Mouse (Mus musculus): ENCODE results near the gene Nfkb1. TPM values are rescaled to one million over a fixed set of nuclear protein-coding genes. Genes with fewer than 3 reads are reported as not detected.
A peak's percentile ranks its signal among the peaks of the same experiment; 100 is the strongest.

Nfkb1 gene
- polyA plus RNA-seq, 3 experiments from 2014 or later = 95.7 to 123 (median 121) TPM

DNA sequence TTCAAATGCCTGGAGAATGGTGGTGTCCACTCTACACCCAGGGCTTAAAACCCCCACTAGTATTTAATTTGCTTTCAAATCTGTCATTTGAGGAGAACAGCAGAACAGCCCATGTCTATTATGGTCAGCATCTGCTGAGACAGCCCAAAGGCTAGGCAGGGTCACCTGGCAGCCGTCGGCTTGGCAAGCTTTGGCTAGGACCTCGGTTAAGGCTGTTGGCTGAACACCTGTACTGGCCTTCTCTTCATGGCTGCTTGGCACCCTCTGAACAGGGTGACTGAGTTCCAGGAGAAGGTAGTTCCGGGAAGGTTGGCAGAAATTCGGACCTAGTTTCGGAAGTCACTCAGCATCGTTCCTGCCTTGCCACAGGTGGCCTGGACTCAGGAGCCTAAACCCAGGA, 109.1 kb downstream of the Nfkb1 start:
- ATAC-seq = no peak

- no peak for ATAC-seq
Observed at GRCm38 (mm10) chr3:135581606-135582117, 109.7 kb downstream of the Nfkb1 start.

DNA sequence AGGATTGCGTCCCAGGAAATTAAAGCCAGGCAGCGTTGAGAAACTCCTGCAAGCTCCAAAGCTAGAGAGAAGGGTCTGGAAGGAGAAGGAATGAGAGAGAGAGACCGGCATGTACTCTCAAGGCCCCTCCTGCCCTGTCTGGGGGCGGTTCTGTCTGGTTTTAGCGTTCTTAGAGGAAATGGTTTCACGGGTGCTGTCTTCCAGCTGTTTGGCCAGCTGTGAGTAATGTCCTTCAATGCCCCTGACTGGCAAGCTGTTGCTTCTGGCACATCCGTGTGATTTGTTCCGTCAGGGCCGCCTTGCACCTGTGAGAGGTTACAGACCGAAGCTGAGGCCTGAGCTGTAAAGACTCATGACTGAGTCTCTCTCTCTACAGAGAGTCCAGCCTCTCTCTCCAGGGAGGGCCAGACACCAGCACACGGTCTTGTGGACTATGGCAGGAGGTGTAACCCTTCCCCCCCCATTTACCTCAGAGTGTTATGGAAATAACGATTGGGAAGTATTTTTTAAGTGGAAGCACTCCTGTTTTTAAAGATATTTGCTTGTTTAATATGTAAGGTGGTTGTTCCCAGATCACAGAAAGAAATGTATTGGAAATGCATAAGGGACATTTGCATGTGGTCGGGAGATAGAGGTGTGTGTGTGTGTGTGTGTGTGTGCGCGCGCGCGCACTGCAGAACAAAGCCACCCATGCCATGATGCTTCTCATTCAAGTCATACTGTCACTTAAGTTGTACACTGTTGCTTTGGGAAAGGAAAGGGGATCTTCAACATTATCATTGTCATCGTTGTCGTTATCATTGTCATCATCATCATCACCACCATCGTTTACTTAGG, 110.7 kb downstream of the Nfkb1 start:
- ATAC-seq = no peak

- peak; percentile 79 for ATAC-seq
Observed at GRCm38 (mm10) chr3:135579179-135579578, 112.2 kb downstream of the Nfkb1 start.

DNA sequence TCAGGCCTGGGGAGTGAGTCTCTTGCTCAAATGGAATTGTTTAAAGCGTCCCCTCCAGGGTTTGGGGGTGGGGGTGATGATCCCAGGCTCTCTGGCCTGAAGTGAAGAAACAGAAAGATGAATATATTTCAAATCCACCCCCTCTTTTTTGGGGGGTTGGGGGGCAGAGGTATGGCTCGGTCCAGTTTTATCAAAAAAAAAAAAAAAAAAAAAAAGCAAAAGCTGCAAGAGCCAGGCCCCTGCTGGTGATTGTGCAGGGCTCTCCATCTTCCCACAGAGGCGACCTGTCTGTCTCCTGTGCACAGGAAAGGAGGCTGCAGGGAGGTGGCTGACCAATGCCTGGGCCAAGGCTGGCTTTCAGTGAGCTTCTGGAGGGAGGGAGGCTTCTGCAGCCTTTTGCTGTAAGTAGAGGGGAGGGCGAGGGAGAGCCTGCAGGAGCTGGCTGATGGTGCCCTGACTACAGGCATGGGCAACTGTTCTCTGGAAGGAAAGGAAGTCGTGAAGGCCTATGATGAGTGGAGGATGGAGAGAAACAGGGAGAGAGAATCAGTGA, 112.7 kb downstream of the Nfkb1 start:
- peak; percentile 19 for ATAC-seq

DNA sequence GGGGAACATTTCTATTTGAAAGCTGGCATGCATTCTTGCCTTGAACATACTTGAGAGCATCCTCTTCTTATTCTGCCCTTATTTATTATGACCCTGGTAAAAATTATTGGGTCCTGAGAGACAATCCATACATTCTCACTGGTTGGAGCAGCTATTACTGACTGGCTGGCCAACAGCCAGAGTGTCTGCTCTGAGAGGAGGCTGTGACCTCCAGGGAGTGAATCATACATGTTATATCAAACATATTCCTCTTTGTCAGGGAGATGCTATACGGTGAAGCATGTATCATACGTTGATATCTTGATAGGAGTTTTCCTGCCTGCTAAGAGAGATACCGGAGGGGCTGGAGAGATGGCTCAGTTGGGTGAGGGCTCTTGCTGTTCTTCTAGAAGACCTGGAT, 116.2 kb downstream of the Nfkb1 start:
- no peak for ATAC-seq

DNA sequence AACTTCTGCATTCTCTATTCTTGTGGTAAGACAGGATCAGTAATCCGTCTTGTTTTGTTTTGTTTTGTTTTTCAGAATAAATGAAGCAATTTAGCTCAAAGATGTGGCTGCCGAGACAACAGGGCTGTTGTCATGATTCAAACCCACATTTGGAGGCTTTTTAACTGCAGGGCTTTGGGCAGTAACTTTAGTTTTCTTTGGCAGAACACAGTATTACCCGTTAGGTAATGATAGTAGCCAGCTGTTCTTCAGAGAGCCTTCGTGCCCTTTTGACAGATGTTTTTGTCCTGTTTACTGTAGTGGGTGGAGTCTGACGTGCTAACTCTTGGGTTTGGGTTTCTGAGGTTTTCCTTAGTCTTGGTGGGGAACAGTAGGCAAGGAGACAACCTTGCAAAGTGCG, 118.3 kb downstream of the Nfkb1 start:
- ATAC-seq = no peak

DNA sequence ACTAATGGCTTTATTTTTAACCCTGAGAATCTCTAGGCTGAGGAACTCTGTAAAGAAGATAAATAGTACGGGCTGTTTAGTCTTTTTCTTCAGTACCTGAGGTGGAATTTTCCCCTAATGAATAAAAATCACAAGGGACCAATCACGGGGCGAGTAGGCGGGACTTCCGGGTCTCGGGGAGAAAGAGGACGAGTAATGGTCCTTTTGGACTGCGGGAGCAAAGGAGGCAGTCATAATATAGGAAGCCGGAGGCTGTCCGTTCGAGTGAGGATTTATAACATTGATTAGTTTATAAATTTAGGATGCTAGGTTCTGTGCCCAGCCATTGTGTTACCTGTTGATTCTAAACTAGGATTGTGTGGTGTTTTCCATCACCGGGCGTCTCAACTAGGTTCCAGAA, 119.8 kb downstream of the Nfkb1 start:
- ATAC-seq = no peak

- no peak for ATAC-seq
Observed at GRCm38 (mm10) chr3:135568633-135569032, 122.7 kb downstream of the Nfkb1 start.

- no peak for ATAC-seq
Observed at GRCm38 (mm10) chr3:135567888-135568287, 123.5 kb downstream of the Nfkb1 start.

DNA sequence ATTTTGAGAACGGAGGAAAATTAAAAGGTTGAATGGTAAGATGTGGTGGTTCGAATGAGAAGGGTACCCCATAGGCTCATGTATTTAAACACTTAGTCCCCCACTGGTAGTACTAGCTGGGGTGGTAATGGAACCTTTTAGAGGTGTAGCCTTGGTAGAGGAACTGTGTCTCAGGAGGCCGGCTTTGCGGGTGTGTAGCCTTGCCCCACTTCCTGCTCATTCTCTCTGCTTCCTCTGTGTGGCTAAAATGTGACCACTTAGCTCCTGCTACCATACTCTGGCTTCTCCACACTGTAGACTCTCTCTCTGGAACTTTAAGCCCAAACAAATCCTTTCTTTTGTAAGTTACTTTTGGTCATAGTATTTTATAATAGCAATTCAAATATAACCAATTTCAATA, 126.0 kb downstream of the Nfkb1 start:
- peak; percentile 32 for ATAC-seq

DNA sequence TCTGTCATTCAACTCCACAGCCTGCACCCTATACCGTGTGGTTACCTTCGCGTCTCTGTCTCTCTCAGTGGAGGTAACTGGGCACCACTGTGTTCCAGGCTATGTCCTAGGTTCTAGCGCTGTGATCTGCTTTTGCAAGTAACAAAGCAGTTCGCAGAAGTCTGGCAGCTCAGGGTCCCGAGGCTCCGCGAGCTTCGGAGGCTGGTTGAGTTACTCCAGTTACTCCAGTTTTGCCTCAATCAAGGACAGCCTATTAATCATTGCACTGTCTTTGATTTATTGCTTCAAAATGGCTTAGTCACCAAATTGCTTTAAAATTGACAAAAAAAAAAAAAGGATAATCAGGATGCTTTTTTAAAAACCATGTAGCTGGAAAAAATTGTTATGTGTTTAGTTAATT, 126.6 kb downstream of the Nfkb1 start:
- no peak for ATAC-seq

DNA sequence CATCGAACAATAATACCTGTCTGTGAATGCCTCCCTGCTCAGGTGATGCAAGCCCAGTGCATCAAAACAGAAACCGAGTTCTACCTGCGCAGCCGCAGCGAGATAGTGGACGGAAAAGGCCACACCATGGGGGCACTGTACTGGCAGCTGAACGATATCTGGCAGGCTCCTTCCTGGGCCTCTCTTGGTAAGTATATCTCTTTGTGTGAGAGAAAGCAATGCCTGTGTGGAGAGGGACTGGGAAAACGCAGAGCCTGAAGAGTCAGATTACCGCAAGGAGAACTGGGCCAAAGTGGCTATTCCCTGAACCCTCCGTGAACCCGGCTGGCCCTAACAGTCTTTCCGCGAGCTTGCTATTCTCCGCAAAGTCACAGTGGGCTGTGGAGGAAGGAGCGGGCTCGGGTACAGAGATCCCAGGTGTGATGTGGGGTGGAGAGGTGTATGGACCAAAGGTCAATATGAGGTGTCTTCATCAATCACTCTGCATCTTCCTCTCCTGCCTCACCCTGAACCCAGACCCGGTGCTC, 128.1 kb downstream of the Nfkb1 start:
- ATAC-seq = no peak

DNA sequence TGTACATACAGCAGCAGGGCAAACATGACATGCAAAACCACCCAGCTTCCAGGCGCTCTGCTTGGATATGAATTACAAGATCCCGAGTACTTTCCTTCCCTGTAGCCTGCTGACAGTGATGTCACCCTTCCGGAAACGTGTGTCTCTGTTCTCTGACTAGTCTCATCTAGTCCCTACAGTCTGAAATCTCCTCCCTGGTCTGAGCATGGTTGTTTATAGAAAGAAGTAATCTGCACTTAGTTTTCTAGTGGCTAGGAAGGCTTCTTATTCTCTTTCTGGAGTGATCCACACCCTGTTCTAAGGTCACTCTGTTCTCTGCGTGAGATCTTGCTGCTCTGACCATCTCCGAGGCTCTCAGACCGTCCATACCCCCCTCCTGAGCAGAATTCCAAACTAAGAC, 129.3 kb downstream of the Nfkb1 start:
- ATAC-seq = no peak

- no peak for ATAC-seq
Observed at GRCm38 (mm10) chr3:135556851-135557662, 134.3 kb downstream of the Nfkb1 start.

DNA sequence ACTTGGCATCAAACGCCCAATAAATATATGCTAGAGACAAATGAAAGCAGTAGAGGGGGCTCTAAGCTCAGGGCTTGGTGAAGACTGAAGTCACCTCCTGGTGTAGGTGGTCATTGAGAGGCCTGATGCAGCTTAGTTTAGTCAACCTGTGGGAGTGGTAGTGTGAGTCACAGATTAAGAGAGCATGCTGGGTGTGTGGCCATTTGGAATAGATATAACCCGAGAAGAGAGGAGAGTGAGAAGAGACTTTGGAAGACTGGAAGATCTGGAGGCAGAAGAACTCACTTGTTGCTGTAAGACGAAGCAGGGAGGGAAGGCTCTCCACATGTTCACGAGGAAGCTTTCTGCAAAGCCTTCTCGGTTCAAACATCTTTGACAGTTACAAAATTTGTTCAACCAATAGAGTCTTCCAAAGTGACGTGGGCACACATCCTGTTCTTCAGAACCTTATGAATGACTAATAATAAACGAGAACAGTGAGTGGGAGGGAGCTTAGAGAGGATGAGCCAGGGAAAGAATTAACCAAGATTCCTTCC, 135.2 kb downstream of the Nfkb1 start:
- peak; percentile 85 for ATAC-seq

- no peak for ATAC-seq
Observed at GRCm38 (mm10) chr3:135555192-135555591, 136.2 kb downstream of the Nfkb1 start.

GRCm38 (mm10) chr3:135552874-135553273, 138.5 kb downstream of the Nfkb1 start:
- ATAC-seq = no peak

GRCm38 (mm10) chr3:135547298-135547697, 144.0 kb downstream of the Nfkb1 start:
- ATAC-seq = no peak

GRCm38 (mm10) chr3:135546212-135546923, 145.0 kb downstream of the Nfkb1 start:
- ATAC-seq = no peak
